Comparison of ENCODE assay signal across 24 mouse cellular contexts in the genomic region with DNA sequence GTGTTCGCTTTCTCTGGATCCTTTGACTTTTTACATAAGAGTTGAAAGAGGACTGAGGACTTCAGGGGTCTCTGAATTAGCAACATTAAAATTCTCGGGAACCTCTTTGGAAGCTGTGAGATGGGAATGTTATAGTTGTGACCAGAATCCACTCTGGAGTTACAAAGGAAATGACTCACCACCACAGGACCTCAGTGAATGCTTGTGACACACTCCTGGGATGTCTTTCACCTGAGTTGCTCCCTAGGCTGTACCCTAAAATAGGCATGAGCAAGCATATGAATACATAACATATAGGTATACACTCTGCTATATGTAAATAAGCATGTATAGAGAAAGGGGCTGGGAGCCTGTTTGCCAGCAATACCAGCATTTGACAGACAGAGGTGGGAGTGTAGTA. TPM values are rescaled to one million over a fixed set of nuclear protein-coding genes. Genes with fewer than 3 reads are reported as not detected.
"Had no signal": no experiment of that assay in that cellular context is flagged by ENCODE, and none has a peak within 500 bp of the region (broad histone marks: within the 10 kb centered on the region; RNA-seq: fewer than 3 reads in every experiment).

No protein-coding gene starts in this region.

- H3K9me3 ChIP-seq: liver, embryonic 13.5 days; neural tube, embryonic 12.5 days; neural tube, embryonic 15.5 days had no signal

- H3K4me2 ChIP-seq: liver, embryonic 13.5 days; midbrain, embryonic 11.5 days; neural tube, embryonic 12.5 days; neural tube, embryonic 15.5 days had no signal

- H3K36me3 ChIP-seq: liver, embryonic 13.5 days; neural tube, embryonic 12.5 days; neural tube, embryonic 15.5 days had no signal

- H3K9ac ChIP-seq: liver, embryonic 13.5 days; neural tube, embryonic 12.5 days; neural tube, embryonic 15.5 days had no signal

- ATAC-seq: intestine, embryonic 16.5 days had no signal

- H3K27me3 ChIP-seq: liver, embryonic 13.5 days; neural tube, embryonic 12.5 days; neural tube, embryonic 15.5 days had no signal

- DNase-seq: kidney, adult 18-20 months; kidney, postnatal 14 days; kidney, postnatal 4 days; left cerebral cortex, postnatal 4 days; liver, embryonic 13.5 days; lung, adult 2 months; lung, postnatal 14 days; lung, postnatal 4 days; midbrain, embryonic 14.5 days; right cerebral cortex, adult 18-20 months; right cerebral cortex, postnatal 14 days; right cerebral cortex, postnatal 4 days; thymus, postnatal 25 days had no signal

- H3K27ac ChIP-seq: neural tube, embryonic 12.5 days; neural tube, embryonic 15.5 days; stomach, postnatal 0 days had no signal

- H3K4me3 ChIP-seq: liver, embryonic 13.5 days; neural tube, embryonic 12.5 days; neural tube, embryonic 15.5 days had no signal

RNA-seq across cellular contexts. Expression of gene Tmem235, which starts 17.1 kb away (rescaled TPM):
- polyA plus RNA-seq: kidney, embryonic 16.5 days; limb, embryonic 14.5 days; liver, embryonic 13.5 days; lung, adult 2 months; lung, embryonic 16.5 days; midbrain, embryonic 11.5 days; midbrain, embryonic 14.5 days; midbrain, postnatal 0 days; neural tube, embryonic 12.5 days; neural tube, embryonic 15.5 days; stomach, embryonic 14.5 days; stomach, postnatal 0 days; thymus, postnatal 0 days had no signal
